Mouse (Mus musculus): ENCODE measurements around the gene Gm49358.

Gm49358 gene

GRCm38 (mm10) chr10:86763672-86764071, at the start of gene Gm49358:
Gm49358 (plus strand) TSS chr10:86763972.
- DNase-seq = no peak

DNA sequence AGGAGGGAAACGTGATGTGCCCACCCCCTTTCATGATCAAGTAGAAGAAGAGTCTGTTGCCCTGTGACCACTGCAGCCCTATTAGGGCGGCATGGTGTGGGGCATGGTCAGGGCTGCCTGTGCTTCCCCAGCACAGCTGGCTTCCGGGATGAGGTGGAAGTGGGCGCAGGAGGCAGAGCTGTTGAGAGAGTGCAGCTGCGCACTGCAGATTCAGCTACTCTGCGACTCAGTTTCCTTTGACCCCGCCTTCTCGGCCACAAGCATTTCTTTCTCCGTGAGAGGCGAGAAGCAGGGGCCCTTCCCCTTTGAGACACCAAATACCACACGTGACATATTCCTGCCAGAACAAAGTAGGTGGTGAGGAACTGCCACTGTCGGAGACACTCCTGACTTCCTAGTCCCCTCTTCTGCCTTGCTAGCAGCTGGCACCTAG, 36.2 kb upstream of the Gm49358 start:
- DNase-seq = peak; percentile 91

GRCm38 (mm10) chr10:86728176-86728575, 35.6 kb upstream of the Gm49358 start:
- no peak for DNase-seq

- peak; percentile 90 for DNase-seq
Observed at GRCm38 (mm10) chr10:86730823-86731499, 32.8 kb upstream of the Gm49358 start.

DNA sequence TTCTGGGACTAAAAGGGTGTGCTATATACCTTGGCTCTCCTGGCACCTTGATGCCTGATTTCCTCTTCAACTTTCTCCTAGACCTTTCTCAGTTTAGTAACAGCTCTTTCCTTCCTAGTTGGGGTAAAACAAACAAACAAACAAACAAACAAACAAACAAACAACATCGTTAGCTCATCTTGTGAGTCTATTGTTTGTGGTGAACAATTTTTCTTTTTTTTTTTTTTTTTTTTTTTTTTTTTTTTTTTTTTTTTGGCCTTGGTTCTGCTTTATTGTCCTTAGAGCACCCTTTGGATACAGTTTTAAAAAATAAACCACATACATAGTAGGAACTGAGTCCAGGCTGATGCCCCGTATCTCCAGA, 32.3 kb upstream of the Gm49358 start:
- DNase-seq = no peak

- DNase-seq = no peak
Observed at GRCm38 (mm10) chr10:86735036-86735435, 28.7 kb upstream of the Gm49358 start.

DNA sequence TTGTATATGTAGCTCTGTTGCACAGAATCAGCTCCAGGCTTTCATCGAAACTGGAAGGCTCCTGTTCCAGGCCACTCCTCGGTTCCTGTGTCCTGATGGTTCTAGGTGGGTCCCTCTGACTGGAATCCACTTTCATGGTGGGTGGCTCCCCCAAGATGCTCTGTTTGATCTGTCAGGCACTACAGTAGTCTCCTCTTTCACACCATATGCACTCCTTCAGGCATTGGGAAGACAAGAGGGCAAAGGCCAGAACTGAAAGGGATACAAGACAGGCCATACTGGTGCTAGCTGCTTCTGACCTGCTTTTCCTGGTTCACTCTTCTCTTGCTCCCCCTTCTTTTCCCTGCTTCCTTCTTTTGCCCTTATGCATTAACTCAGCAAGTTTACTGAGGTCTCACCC, 20.9 kb upstream of the Gm49358 start:
- no peak for DNase-seq

- no peak for DNase-seq
Observed at GRCm38 (mm10) chr10:86744306-86744705, 19.5 kb upstream of the Gm49358 start.

DNA sequence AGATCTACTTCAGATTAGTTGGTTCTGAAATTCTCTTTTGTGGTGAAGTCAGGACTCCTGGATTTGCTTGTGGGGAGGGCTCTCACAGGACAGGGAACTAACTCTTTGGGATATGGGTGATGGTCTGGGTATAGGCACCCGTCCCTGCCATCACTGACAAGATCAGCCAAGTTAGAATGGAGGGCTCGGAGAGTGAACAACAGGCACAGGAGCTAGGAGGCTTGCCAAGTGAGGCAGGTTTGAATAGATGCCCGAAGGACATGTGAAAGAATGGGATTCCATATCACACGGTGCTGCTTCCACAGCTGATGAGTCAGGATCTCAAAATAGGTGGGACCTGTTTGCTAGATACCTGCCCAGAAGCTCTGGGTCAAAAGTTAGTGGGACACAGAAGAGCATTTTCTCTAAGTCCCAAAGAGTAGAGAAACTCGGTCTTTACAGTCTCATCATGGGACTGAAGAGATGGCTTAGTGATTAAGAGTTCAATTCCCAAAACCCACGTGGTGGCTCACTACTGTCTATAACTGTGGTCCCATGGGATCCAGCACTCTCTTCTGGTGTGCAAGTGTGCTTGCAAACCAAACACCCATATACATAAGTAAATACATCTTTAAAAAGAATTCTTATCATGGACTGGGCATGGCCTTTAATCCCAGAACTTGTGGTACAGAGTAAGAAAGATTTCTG, 7.8 kb upstream of the Gm49358 start:
- DNase-seq = no peak

DNA sequence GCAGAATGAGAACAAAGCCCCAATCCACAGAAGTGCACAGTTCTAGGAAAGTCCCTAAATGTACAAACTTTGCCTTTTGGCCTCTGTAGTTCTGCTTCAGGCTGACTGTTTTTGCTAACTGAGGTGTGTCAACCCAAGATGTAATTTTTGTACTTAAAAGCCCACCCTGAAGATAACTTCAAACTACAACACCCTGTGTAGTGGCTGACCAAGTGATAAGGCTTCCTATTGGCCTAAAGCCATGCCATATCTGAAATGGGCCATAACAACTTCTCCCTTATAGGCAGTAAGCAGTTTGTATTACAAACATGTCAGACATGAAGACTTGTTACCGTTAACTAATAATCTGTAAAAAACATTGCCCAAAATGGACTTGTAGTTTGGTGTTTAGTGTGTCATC, 6.0 kb upstream of the Gm49358 start:
- DNase-seq = no peak

DNA sequence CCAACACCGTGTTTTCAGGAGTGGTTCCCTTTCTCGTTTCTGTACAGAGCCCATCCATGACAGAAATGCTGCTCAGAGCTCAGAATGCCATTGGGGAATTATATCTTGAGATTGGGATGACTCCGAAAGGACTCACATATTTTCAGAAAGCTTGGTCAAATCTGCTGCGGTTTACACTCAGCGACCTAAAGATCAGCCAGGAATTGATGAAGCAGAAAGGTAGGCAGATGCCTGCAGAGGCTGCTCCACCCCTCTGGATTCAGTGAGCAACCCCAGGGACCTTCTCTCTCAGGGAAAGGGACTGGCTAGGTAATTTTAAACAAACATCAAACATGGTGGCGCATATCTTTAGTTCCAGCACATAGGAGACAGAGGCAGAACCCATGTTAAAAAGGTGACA, 5.6 kb upstream of the Gm49358 start:
- DNase-seq = no peak

GRCm38 (mm10) chr10:86761236-86761635, 2.5 kb upstream of the Gm49358 start:
- DNase-seq = no peak

DNA sequence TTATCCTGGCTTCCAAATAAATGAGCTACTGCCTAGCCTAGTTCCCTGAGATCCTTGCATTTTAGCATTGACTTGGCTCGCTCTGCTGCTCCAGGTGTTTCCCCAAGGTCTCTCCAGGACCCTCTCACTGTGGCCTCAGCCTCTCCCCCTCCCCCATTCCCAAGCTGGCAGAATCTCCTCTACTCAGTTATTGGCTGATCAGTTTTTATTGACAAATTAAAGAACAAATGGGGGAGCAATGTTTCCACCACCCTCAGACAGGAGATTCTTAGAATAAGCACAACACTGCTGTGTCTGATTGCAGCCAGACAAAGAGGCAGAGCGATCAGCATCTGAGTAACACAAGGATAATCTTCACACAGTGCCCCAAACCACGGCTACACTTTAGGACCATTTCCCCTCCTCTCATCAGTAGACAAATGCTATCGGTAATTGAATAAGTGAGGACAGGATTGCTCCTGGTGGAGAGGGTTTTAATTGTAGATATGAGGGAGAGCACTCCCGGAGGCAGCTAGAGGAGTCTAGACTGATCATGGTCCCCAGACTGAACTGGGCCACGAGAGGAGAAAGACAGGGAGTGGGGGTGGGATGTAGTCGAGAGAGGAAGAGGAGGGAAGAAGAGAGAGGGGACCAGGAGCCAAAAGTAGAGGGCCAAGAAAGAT, 1.9 kb upstream of the Gm49358 start:
- no peak for DNase-seq

- DNase-seq = no peak
Observed at GRCm38 (mm10) chr10:86762384-86762730, 1.4 kb upstream of the Gm49358 start.

GRCm38 (mm10) chr10:86765344-86765966, 1.7 kb downstream of the Gm49358 start:
- no peak for DNase-seq

GRCm38 (mm10) chr10:86769216-86769615, 5.4 kb downstream of the Gm49358 start:
- DNase-seq = no peak

GRCm38 (mm10) chr10:86769797-86770196, 6.0 kb downstream of the Gm49358 start:
- DNase-seq = no peak

DNA sequence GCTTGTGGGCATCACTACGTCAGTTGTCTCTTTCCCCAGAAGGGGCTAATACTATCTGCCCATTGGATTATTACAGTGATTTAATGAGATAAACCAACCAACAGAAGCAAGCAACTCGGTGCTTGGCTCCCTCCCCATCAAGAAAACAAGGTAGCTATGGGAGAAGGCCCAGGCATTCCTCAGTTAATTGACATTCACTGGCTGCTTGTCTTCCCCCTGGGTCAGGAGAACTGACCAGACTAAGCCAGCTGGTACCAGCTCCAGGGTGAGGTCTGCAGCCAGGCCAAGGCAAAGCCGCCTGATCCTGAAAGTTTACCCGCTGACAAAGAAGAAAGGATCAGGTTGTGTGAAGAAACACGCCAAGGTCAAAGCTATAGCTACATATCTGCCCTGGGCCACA, 7.9 kb downstream of the Gm49358 start:
- DNase-seq = no peak

DNA sequence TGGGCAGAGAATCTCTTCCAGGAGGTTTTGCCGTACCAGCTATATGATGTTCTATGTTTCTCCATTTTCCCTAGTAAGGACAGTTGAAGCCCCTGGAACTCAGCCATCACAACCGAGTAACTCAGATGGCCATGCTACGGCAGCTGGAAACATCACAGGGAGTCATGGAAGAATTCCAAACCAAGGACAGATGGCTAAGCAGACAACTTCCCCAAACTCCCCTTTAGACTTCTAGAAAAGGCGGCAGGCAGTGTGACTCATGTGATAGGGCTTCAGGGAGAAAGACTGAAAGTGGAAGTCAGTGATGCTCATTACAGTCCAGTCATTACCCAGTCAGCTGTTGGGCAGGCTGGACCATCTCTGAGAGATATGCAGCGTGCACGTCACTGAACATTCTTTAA, 8.5 kb downstream of the Gm49358 start:
- DNase-seq = no peak

DNA sequence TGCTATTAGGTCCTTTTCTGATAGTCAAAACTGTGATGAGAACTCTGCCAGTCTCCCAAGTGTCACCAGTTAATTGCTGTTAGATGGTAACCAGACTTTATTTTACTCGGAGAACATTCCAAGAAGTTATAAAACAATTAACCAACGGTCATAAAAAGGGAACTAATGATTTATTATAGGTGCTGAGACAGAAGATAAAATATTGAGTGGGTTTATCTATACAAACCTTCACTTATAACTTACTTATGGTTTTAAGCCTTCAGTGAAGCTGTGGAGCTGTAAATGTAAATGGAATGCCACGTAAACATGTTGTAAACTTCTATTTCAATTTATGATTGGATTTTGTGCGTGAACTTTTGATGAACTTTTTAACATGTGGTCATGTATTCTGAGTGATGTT, 9.6 kb downstream of the Gm49358 start:
- no peak for DNase-seq

- DNase-seq = no peak
Observed at GRCm38 (mm10) chr10:86776281-86776680, 12.5 kb downstream of the Gm49358 start.

DNA sequence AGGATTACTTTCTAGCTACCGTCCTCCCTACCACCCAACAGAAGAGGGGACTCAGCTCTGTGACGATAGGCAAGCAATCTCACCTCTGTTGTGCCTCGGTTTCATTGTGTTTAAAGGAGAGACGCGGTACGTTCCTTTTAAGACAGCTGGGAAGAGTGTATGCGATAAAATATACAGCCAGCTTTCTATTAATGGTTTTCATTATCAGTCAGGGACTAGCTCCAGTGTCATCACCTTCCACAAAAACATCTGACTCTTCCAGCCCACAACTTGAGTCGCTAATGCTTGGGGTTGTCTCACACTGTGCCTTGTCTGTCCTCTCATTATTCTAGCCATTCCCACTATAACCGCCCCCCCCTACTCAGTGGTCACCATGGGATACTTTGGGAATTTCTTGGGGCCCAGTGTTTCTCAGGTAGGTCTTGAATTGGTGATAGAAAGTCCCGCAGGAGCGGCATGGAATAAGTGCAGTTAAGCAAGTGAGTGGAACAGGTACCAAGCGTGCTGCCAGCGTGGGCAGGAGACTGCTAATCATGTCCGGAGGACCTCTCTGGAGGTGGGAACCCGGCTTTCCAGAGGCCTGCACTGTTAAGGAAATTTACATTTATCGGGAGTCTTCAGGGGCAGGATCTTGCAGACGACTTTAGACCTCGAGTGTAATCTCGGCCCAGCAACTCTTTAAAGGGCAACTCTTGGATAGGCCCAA, 14.0 kb downstream of the Gm49358 start:
- DNase-seq = peak; percentile 20

Data from thymus, postnatal 14 days (tissue).